Mouse (Mus musculus) cerebellum, postnatal 14 days (tissue): ENCODE data around the gene Rex1bd.

Experiments
- DNase-seq, 2 experiments: peaks; one replicate each; pipeline ENCODE4 v3.0.0; 2021; ENCODE audit warnings: mixed read lengths in 2 of 2

The Rex1bd gene

DNA sequence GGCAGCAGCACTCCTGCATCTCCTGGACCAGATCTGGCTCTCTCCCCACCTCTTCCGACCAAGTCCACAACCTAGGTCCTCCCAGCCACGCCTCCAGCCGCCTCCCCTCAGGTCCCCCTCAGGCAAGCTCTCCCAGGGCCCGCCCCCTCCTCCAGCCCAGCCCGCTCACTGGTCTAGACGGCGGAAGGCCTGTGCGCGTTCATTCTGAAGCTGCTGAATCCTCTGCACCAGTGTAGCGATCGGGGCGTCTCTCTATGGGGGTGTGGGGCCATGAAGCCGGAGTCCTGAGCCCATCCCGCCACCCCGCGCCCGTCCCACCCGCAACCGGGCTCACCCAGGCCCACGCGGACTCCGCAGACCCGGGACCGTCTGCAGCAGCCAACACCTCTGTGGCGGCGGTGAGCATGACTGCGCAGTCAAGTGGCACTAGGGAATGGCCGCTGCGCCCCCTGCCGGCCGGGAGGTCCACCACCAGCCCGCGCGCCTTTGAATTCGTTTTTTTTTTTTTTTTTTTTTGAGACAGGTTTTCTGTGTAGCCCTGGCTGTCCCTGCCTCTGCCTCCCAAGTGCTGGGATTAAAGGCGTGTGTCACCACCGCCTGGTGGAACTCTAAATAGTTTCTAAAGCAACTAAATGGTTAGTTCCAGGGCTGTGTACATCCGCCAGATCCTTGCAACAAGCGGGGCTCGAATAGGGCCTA is at the start of gene Rex1bd:
Rex1bd (minus strand) TSS at position 425 of the 699 bp plus-strand sequence.
- peak; percentile 97 to 98 for DNase-seq

DNA sequence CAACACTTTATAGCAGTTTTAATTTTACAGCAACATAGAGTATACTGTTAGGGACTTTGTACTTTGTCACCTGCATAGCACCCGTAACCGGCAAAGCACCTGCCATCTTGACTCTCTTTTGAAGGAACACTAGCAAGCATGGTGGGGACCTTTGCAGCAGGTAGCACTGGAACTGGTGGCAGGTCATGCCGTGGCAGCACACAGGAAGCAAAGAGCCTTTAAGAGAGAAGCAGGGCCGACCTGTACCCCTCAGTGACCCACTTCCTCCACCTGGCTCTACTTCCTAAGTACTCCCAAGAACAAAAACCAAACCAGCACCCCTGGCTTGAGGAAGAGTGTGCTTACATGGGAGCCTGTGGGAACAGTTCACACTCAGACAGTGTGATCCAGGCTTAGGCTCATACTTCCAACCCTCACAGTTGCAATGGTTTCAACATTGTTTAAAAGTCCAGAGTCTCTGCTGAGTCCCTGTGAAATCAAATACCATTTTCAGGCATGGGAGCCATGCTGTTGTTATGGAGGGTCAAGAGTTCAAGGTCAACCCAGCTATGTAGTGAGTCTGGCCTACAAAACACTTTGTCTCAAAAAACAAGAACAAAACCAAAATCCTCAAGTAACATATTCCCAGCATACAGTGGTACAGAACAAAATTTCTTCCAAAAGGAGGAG is 48.7 kb upstream of the Rex1bd start:
- DNase-seq = no peak

DNA sequence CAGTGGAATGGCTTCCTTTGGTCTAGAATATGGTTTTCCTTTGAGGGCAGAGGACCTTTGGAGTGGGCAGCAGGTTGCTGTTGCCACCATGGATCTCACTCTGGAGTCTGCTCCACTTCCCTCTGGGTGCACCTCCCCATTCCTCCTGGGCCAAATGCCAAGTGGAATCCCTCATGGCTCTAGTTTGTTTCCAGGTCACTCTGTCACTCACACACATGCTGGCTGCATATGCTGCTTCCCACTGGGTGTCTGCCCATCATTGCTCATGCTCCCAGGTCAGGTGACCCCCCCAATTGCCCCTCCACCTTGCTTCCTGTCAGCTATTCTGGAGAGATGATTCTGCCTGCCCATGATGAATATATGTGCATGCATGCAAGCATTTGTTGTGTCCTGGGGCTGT is 47.2 kb upstream of the Rex1bd start:
- peak; percentile 80 to 81 for DNase-seq

DNA sequence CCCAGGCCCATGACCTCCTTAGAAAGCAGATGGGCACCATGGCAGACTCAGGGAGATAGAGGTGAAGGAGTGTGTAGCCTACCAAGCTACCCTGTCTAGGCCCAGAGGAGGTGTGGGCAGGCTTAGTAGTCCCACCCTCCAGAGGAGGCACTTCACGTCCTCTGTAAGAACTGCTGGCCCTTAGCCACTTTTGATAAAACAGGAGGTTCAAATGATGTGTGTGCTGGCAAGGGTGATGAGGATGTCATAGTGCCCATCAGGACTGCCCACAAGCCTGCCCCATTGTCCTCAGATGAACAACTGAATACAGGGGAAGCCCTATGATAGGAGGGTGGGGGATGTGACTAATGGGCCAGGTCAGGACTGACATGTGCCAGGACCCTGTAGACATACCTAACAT is 46.3 kb upstream of the Rex1bd start:
- DNase-seq = no peak

DNA sequence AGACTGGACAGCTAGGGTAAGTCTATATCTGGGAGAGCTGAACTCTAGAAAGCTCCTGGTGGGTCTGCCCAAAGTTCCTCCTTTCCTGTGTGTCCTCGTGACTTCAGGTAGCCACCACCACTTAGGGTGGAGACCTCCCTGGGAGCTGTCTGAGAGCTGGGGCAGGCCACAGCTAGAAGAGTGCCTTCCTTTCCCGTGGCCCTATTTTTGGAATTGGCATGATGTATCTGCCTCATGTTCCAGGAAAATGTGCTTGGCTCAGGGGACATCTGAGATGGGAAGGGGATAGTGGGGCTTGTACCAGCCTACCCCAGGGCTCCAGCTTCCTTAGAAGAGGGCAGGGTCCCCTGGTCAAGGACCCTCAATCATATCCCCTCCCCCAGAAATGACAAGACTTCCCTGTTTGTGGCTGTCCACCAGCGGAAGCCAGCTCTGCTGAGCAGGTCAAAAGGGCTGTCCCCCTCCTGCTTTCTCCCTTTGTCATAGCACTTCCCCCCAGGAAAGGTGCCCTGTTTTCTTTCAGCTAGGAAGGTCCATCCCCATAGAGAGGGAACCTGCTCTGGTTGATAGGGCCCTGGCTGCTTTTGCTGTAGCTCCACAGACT is 45.1 kb upstream of the Rex1bd start:
- DNase-seq = peak in 1 of 2 experiments; percentile 49

DNA sequence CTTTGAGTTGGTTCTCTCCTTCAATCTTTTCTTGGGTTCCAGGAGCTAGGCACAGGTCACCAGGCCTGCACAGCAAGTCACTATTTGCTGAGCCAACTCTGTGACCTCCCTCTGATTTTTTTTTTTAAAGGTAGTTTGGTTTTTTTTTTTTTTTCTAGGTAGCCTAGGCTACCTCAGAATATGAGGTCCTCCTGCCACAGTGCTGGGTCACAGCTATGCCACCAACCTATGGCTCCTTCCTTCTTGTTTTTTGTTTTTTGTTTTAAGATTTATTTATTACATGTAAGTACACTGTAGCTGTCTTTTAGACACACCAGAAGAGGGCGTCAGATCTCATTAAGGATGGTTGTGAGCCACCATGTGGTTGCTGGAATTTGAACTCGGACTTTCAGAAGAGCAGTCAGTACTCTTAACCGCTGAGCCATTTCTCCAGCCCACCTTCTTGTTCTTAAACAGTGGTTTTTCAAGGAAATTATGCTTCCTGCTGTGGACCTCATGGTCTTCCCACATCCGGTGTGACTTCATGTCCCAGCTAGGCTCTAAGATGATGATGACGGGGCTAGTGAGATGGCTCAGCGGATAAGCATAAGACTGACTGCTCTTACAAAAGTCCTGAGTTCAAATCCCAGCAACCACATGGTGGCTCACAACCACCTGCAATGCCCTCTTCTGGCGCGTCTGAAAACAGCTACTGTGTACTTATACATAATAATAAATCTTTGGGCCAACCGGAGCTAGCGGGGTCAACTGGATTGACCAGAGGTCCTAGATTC is 43.0 kb upstream of the Rex1bd start:
- no peak for DNase-seq

DNA sequence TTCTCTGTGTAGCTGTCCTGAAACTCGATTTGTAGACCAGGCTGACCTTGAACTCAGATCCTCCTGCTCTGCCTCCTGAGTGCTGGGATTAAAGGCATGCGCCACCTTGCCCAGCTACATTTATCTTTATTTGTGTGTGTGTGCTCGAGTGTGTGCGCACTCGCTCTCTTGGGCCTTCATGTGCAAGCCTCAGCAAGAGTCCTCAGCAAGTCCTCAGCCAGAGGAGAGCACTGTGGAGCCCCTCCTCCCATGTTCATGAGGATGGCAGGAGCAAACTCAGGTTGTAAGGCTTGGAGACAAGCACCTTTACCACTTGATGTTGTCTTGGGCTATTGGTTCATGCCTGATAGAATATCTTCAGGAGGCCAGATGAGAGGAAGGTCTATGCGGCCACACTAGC is 41.2 kb upstream of the Rex1bd start:
- no peak for DNase-seq

DNA sequence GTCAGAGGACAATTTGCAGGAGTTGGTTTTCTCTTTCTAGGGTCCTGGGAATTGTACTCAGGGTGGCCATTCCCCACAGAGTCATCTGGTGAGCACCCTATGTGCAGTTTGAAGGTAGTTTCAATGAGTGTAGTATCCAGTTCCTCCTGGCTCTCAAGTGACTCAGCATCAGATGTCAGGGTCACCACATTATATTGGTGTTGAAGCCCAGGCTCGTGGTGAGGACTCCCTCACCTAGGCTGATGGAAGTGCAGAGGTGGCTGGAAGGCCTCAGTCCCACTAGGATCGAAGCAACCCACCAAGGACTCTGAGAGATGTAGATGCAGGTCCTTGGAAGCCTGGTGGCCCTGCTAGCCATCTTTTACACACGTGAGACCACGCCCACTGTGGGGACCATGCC is 39.9 kb upstream of the Rex1bd start:
- DNase-seq = no peak

DNA sequence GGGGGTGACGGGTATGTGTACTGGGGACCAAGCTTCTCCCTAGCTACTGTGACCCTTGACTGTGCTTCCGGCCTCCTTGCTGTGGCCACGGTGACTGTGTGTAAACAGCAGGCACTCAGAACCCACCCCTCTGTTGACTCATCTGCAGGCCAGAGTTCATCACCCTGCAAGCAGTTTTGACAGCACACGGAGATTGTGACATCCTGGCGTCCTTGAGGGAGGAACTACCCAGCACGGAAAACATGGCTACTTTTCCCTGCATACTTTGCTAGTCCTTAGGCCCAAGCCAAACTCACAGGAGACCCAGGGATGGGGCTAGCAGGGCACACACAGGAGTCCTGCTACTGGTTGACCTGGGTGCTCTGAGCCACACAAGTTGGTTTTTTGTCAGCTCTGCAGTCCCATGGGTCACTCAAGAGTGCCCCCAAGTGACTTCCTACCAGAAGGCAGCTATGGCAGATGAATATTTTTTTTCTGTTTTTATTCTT is 37.7 kb upstream of the Rex1bd start:
- no peak for DNase-seq

DNA sequence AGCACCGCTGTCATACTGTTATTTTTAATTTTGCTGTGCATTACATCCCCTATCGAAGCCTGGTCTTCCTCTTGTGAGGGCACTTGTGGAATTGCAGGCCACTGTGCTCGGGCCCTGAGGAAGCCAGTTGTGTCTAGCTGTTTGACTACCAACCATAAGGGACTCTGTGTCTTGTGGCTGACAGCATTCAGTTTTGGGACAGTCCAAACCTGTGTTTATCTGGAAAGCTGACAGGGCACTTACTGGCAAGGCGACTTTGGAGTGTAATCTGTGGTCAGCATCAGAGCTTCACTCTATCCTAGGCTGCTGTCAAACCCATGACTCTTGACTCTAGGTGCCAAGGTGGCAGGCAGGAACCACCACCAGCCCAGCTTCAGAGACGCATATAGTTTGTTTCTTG is 34.5 kb upstream of the Rex1bd start:
- DNase-seq = no peak

DNA sequence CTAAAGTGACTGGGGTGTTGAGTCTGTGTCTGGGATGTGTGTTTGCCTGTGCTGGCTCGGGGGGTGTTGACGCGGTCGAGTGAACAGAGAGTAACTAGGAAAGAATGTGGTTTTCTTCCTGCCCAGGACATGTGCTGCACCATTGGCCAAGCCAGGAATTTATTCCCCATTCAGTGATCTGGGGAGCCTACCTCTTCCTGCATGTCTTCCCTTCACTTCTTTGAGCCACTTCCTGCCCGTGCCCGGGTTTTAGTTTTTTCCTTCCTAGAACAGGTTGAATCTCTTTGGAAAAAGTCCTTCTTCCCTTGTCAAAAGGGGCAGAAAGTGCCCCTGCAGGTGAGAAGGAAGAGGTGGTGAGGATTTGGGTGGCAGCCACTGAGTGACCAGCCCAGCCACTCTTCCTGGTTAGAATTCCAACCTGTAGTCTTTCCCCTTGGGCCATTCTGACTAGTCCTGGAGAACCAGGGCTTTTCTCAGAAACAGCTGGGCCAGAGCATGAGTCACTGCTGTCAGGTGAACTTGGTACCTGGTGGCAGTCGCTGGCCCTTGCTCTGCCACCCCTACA is 34.0 kb upstream of the Rex1bd start:
- DNase-seq = no peak

DNA sequence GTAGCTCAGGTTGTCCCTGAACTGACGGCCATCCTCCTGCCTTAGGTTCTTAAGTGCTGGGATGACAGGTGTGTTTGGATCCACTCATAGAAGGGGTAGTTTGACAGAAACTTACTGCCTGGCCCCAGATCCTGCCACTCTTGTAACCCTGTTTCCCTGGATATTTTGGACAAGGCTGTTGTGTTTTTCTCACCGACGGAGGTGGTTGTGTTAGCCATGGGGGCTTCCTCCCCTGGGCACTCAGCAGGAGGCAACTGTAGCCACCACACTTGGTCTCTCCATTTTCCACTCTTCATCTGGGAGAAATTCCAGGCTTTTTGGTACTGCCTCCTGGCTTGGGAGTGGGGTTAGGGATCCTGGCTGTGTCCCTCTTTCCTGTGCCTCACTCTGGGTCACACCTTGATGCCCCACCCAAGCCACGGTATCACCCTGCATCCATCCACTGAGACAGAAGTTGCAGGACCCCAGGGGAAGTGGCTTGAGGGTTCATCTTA is 33.5 kb upstream of the Rex1bd start:
- peak in 1 of 2 experiments; percentile 37 for DNase-seq

DNA sequence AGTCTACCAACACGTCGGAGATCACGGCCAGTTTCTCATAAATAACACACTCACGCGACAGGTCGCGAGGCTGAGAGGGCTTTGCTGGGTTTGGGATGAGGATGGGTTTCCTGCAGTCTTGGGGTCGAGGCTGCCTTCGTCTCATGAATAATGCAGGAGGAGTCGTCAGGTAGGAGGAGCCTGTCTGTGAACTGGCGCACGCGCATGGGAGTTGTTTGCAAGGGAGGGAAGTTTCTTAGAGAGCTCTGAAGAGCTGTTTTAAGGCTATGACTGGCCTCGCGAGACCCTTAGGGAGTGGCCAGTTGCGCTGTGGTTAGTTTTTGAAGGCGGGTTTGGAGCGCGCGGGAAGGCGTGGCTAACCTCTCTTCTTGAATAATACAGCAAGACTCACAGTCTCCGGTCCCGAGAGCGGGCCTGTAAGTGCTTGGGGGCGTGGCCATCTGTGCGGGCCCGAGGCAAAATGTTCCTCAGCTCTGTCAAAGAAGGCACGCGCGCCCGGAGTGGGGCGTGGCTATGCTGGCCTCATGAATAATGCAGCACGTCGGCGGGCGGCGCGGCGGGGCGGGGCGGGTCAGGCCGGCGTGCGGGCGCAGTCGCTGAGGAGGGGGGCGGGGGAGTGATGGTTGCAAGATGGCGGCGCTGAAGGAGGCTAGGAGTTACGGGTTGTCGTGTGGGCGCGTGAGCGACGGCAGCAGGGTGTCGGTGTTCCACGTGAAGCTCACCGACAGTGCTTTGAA is 32.7 kb upstream of the Rex1bd start, which contains the start of gene Ell:
Ell (plus strand) TSS at position 381 of the 737 bp plus-strand sequence.
- peak; percentile 99 for DNase-seq

DNA sequence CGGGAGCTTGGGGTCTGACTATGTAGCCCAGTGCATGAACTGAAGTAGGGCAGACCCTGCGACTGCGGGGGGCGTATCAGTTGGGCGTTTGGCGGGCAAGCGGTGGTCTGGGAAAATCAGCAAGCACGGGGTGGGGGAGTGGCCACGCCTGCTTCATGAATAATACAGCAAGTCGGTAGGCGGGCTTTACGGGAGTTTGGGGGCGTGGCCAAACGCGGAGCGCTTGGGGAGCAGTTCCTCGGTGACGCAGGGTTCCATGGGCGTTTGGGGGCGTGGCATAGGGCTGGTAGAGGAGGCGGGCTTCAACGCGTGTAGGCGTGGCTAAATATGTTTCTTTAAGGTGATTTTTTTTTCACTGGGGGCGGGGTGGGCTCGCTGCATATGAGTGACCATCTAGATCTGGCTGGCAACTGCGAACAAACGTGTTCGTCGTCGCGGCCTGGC is 32.1 kb upstream of the Rex1bd start:
- DNase-seq = peak; percentile 99 to 100

DNA sequence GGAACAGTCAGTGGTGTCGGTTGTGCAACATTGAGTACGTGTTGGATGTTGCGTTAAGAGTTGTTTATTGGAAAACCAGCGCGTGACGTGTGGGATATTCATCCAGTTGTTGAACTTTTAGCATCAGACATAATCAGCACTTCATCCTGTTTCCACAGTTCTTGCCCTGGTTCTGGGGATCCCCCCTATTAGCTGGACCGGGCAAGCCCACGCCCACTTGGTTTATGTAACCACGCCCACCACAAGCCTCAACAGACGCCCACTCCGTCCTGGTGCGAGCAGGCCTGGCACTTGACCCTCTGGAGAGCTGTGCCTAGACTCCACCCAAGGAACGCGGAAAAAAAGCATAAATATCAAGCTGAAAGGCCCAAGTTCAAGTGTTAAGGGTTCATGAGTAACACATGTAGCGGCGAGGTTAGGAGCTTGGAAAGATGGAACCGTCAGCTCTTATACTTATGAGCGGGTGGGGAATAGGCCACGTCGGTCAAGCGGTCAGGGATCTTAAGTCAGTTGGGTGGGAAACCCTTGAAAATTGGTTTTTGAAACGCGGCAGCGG is 31.6 kb upstream of the Rex1bd start:
- peak; percentile 52 for DNase-seq

DNA sequence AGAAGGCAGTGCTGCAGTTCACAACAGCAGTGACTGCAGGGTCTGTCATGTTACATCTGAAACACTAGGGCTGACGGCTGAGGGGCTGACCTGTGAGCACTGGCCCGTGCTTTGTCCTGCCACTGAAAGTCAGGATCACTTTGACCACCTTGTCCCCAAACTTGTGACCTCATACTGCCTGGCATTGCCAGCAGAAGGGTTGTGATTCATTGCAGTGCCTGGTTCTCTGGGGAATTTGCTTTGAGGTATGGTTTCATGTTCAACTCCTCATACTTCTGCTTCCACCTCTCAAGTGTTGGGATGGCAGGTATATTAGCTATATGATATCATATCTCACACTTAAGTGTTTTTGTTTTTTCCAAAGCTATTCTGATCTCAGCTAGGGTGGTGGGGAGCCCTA is 29.1 kb upstream of the Rex1bd start:
- DNase-seq = no peak

DNA sequence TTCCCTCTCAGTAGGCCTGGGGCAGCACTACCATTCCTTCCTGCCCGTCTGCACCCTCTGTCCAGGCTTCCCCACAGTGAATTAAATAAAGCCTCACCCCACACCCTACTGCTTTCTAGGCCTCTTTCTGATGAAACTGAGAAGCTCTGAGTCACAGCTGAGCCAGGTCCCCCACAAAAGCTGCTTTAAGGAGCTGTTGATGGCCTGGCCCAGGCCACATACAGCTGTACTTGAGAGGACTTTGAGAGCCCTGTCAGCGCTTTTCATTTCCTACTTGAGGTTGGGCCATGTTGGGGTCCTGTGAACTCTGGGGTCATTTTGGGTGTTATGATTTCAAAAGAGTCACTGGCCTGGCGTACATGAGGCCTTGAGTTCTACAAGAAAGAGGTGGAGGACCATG is 28.7 kb upstream of the Rex1bd start:
- DNase-seq = no peak

DNA sequence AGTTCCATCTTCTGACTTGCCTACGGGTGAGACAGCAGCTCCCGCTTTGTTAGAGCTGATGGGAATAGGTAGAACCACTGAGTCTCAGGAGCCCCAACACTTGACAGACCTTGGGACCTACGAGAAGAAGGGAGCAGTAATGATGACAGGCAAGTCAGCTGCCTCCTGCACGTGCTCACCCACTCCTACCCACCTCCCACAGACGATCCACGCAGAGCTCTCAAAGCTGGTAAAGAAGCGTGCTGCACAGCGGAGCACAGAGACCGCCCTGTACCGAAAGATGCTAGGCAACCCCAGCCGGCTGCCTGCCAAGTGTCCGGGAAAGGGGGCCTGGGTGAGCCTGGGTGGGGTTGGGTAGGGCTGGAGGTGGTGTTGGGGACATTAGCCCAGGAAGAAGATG is 27.7 kb upstream of the Rex1bd start:
- DNase-seq = no peak

DNA sequence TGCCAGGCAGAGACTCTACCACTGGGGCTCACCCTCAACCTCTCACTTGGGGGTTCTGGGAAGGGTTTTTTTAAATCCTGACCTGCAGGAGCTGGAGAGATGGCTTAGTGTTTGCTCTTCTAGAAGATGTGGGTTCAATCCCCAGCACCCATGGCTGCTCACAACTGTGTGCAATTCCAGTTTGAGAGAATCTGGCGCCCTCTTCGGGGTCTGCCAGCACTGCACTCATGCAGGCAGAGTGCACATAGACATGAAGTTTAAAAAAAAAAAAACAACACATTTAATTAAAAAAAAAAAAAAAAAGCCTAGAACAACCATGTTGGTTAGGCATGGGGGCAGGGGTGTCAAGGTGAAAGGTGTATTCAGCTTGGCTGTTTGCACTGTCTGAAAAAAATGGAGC is 23.8 kb upstream of the Rex1bd start:
- DNase-seq = peak in 1 of 2 experiments; percentile 44

DNA sequence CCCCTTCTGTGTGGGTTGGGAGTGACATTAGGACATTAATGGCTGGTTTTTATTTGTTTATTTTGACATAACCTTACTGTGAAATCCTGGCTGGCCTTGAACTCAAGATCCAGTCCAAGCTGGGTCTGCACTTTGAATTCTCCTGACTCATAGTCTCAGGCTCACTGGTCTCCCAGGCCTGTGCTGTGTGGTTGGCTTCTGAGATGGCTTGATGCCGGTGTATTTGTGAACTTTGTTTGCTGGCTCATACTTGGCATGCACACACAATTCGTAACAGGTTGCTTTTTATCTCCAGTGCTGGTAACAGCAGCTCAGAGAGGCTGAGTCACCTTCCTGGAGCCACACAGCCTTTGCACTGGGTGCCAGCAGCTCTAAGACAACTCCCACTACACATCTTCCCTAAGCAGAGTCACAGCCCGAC is 23.2 kb upstream of the Rex1bd start:
- no peak for DNase-seq

DNA sequence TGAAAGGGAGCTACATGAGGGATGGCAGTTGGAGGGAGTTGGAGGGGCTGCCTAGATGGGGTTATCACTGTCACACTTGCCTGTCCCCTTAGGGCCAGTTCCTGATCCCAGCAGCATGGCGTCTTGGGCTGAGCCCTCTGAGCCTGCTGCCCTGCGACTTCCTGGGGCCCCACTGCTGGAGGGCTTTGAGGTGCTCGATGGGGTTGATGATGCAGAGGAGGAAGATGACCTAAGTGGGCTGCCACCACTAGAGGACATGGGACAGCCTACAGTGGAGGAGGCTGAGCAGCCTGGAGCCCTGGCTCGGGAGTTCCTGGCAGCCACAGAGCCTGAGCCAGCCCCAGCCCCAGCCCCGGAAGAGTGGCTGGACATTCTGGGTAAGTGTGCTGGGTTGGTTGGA is 22.7 kb upstream of the Rex1bd start:
- DNase-seq = no peak
